Mouse (Mus musculus): ENCODE results near the gene Klhl3. TPM values are rescaled to one million over a fixed set of nuclear protein-coding genes. Genes with fewer than 3 reads are reported as not detected.

The Klhl3 gene
- total RNA-seq, 2 experiments from 2014 or later, result 24.2 to 24.3 TPM

GRCm38 (mm10) chr13:58127766-58128361, 14.5 kb upstream of the Klhl3 start:
- intact Hi-C loops (cut with DNase I), result no loop called here
- DNase-seq (ENCODE audit: extremely low spot score in 1 of 2, low spot score in 2 of 2), result peak; percentile 45 to 79

- intact Hi-C loops (cut with DNase I), result no loop called here
- peak in 1 of 2 experiments; percentile 40 for DNase-seq (ENCODE audit: extremely low spot score in 1 of 2, low spot score in 2 of 2)
Measured at GRCm38 (mm10) chr13:58126862-58127765, 13.7 kb upstream of the Klhl3 start.

- no peak for DNase-seq (ENCODE audit: extremely low spot score in 1 of 2, low spot score in 2 of 2)
- intact Hi-C loops (cut with DNase I), result no loop called here
Measured at GRCm38 (mm10) chr13:58126126-58126525, 12.7 kb upstream of the Klhl3 start.

GRCm38 (mm10) chr13:58124989-58125388, 11.6 kb upstream of the Klhl3 start:
- intact Hi-C loops (cut with DNase I), result no loop called here

GRCm38 (mm10) chr13:58124278-58124677, 10.9 kb upstream of the Klhl3 start:
- intact Hi-C loops (cut with DNase I), result no loop called here
- DNase-seq (ENCODE audit: extremely low spot score in 1 of 2, low spot score in 2 of 2), result no peak

More at GRCm38 (mm10) chr13:58124989-58125388, 11.6 kb upstream of the Klhl3 start:
- DNase-seq (ENCODE audit: extremely low spot score in 1 of 2, low spot score in 2 of 2), result no peak

- intact Hi-C loops (cut with DNase I), result no loop called here
- DNase-seq (ENCODE audit: extremely low spot score in 1 of 2, low spot score in 2 of 2), result no peak
Measured at GRCm38 (mm10) chr13:58123381-58123780, 10.0 kb upstream of the Klhl3 start.

- DNase-seq (ENCODE audit: extremely low spot score in 1 of 2, low spot score in 2 of 2), result no peak
- intact Hi-C loops (cut with DNase I), result no loop called here
Measured at GRCm38 (mm10) chr13:58122786-58123297, 9.4 kb upstream of the Klhl3 start.

- intact Hi-C loops (cut with DNase I), result no loop called here
- DNase-seq (ENCODE audit: extremely low spot score in 1 of 2, low spot score in 2 of 2), result peak in 1 of 2 experiments; percentile 79
Measured at GRCm38 (mm10) chr13:58117318-58118017, 4.1 kb upstream of the Klhl3 start.

GRCm38 (mm10) chr13:58116801-58117200, 3.4 kb upstream of the Klhl3 start:
- no peak for DNase-seq (ENCODE audit: extremely low spot score in 1 of 2, low spot score in 2 of 2)
- intact Hi-C loops (cut with DNase I), result no loop called here

GRCm38 (mm10) chr13:58115227-58115626, 1.8 kb upstream of the Klhl3 start:
- no peak for DNase-seq (ENCODE audit: extremely low spot score in 1 of 2, low spot score in 2 of 2)
- intact Hi-C loops (cut with DNase I), result no loop called here

GRCm38 (mm10) chr13:58112601-58113041, 771 bp downstream of the Klhl3 start:
- intact Hi-C loops (cut with DNase I), result loop anchor here (5.0 kb wide), 2 partner anchors 80 to 100 kb away; no protein-coding TSS in a partner anchor
- no peak for DNase-seq (ENCODE audit: extremely low spot score in 1 of 2, low spot score in 2 of 2)

- no peak for DNase-seq (ENCODE audit: extremely low spot score in 1 of 2, low spot score in 2 of 2)
- intact Hi-C loops (cut with DNase I), result loop anchor here (5.0 kb wide), 2 partner anchors 80 to 100 kb away; no protein-coding TSS in a partner anchor
Measured at GRCm38 (mm10) chr13:58112191-58112590, 1.2 kb downstream of the Klhl3 start.

GRCm38 (mm10) chr13:58111306-58111705, 2.1 kb downstream of the Klhl3 start:
- no peak for DNase-seq (ENCODE audit: extremely low spot score in 1 of 2, low spot score in 2 of 2)

GRCm38 (mm10) chr13:58090643-58091042, 22.7 kb downstream of the Klhl3 start:
- intact Hi-C loops (cut with DNase I), result no loop called here
- DNase-seq (ENCODE audit: extremely low spot score in 1 of 2, low spot score in 2 of 2), result peak; percentile 45 to 73

More at GRCm38 (mm10) chr13:58111306-58111705, 2.1 kb downstream of the Klhl3 start:
- intact Hi-C loops (cut with DNase I), result loop anchor here (5.0 kb wide), 2 partner anchors 79 to 99 kb away; no protein-coding TSS in a partner anchor

GRCm38 (mm10) chr13:58084396-58084795, 29.0 kb downstream of the Klhl3 start:
- intact Hi-C loops (cut with DNase I), result no loop called here
- peak in 1 of 2 experiments; percentile 8 for DNase-seq (ENCODE audit: extremely low spot score in 1 of 2, low spot score in 2 of 2)

GRCm38 (mm10) chr13:58083521-58083920, 29.9 kb downstream of the Klhl3 start:
- intact Hi-C loops (cut with DNase I), result no loop called here

GRCm38 (mm10) chr13:58083048-58083447, 30.3 kb downstream of the Klhl3 start:
- DNase-seq (ENCODE audit: extremely low spot score in 1 of 2, low spot score in 2 of 2), result peak in 1 of 2 experiments; percentile 9
- intact Hi-C loops (cut with DNase I), result no loop called here

More at GRCm38 (mm10) chr13:58083521-58083920, 29.9 kb downstream of the Klhl3 start:
- peak in 1 of 2 experiments; percentile 10 for DNase-seq (ENCODE audit: extremely low spot score in 1 of 2, low spot score in 2 of 2)

GRCm38 (mm10) chr13:58078361-58078760, 35.0 kb downstream of the Klhl3 start:
- intact Hi-C loops (cut with DNase I), result no loop called here

GRCm38 (mm10) chr13:58074881-58075280, 38.5 kb downstream of the Klhl3 start:
- intact Hi-C loops (cut with DNase I), result no loop called here

More at GRCm38 (mm10) chr13:58078361-58078760, 35.0 kb downstream of the Klhl3 start:
- DNase-seq (ENCODE audit: extremely low spot score in 1 of 2, low spot score in 2 of 2), result peak in 1 of 2 experiments; percentile 17

More at GRCm38 (mm10) chr13:58074881-58075280, 38.5 kb downstream of the Klhl3 start:
- DNase-seq (ENCODE audit: extremely low spot score in 1 of 2, low spot score in 2 of 2), result peak in 1 of 2 experiments; percentile 12

Measured in left cerebral cortex, postnatal 10 days (tissue).